Comparison of ENCODE assay signal across 20 mouse cellular contexts in genomic region chr14:25423721-25424443, GRCm38 (mm10). TPM values are rescaled to one million over a fixed set of nuclear protein-coding genes. Genes with fewer than 3 reads are reported as not detected.
DNase-seq lines count a peak whose midpoint lies in the region; ATAC-seq and TF ChIP-seq lines count a peak whose summit lies in the region.
"Had no signal": no experiment of that assay in that cellular context is flagged by ENCODE, and none has a peak within 500 bp of the region (broad histone marks: within the 10 kb centered on the region; RNA-seq: fewer than 3 reads in every experiment).

No protein-coding gene starts in this region.

- TF ChIP-seq EP300 in MEL (IDR thresholded peaks at IDR 0.05; ENCODE audit: low read depth in 1 of 2, low read length in 2 of 2): peak in 1 of 2 experiments; percentile 71; a peak in 2 of 4 replicates
- peak; percentile 52 for TF ChIP-seq EP300 in liver, embryonic 14.5 days (IDR thresholded peaks at IDR 0.05; ENCODE audit: low read depth)

- H3K4me1 ChIP-seq in heart, embryonic 10.5 days: peaks cover 67% of the 10 kb centered on the region
- peaks cover 36% of the 10 kb centered on the region for H3K4me1 ChIP-seq in heart, embryonic 11.5 days (ENCODE audit: control insufficient read depth, insufficient read depth, low read length)
- H3K4me1 ChIP-seq in MEL (ENCODE audit: control insufficient read depth in 1 of 2, insufficient read depth in 2 of 2, low read length in 2 of 2): peaks cover 0 to 10% of the 10 kb centered on the region in 2 experiments; a peak in 2 of 4 replicates
- H3K4me1 ChIP-seq in liver, embryonic 14.5 days (replicated peaks; ENCODE audit: control insufficient read depth in 2 of 2, insufficient read depth in 2 of 2, low read length in 1 of 2): peaks cover 11 to 29% of the 10 kb centered on the region in 2 experiments

- TF ChIP-seq POLR2A in MEL (IDR thresholded peaks at IDR 0.05; ENCODE audit: control insufficient read depth in 1 of 2, insufficient read depth in 1 of 2, low read depth in 1 of 2, low read length in 2 of 2, poor library complexity in 1 of 2): no peak

- no peak overlapping the region for H3K4me3 ChIP-seq in heart, embryonic 10.5 days
- no peak overlapping the region for H3K4me3 ChIP-seq in heart, embryonic 11.5 days (ENCODE audit: low read depth, low read length)
- no peak overlapping the region for H3K4me3 ChIP-seq in MEL (ENCODE audit: control insufficient read depth in 1 of 2, insufficient read depth in 1 of 2, low read depth in 2 of 2, low read length in 2 of 2)
- H3K4me3 ChIP-seq in liver, embryonic 14.5 days (ENCODE audit: insufficient read depth in 1 of 2, low read depth in 2 of 2, low read length in 2 of 2): no peak overlapping the region
- H3K4me3 ChIP-seq: embryonic facial prominence, embryonic 10.5 days; forebrain, embryonic 15.5 days; heart, embryonic 13.5 days; hindbrain, embryonic 12.5 days had no signal

- TF ChIP-seq CTCF in MEL (IDR thresholded peaks at IDR 0.05 in 2 of 3, conservative IDR thresholded peaks at IDR 0.05 in 1 of 3; ENCODE audit: control insufficient read depth in 1 of 3, insufficient read depth in 1 of 3, low read depth in 2 of 3, low read length in 3 of 3, poor library complexity in 1 of 3, severe bottlenecking in 1 of 3): no peak
- TF ChIP-seq CTCF in liver, embryonic 14.5 days (IDR thresholded peaks at IDR 0.05; ENCODE audit: low read depth): no peak

- H3K9me3 ChIP-seq in heart, embryonic 10.5 days: no peaks in the 10 kb centered on the region
- no peaks in the 10 kb centered on the region for H3K9me3 ChIP-seq in heart, embryonic 11.5 days (replicated peaks; ENCODE audit: control insufficient read depth, low read length)
- no peaks in the 10 kb centered on the region for H3K9me3 ChIP-seq in MEL (replicated peaks; ENCODE audit: insufficient read depth, low read length)
- no peaks in the 10 kb centered on the region for H3K9me3 ChIP-seq in liver, embryonic 14.5 days (ENCODE audit: control insufficient read depth, low read length)
- H3K9me3 ChIP-seq: embryonic facial prominence, embryonic 10.5 days; forebrain, embryonic 15.5 days; heart, embryonic 13.5 days; hindbrain, embryonic 12.5 days had no signal

- no peaks in the 10 kb centered on the region for H3K79me2 ChIP-seq in MEL (ENCODE audit: control insufficient read depth, insufficient read depth, low read length, poor library complexity)

- no peak for TF ChIP-seq RAD21 in MEL (IDR thresholded peaks at IDR 0.05; ENCODE audit: low read depth, low read length)

- DNase-seq in heart, embryonic 10.5 days (ENCODE audit: low spot score): no peak
- DNase-seq in MEL (ENCODE audit: low read depth, low spot score) (no peak), MN1 (ENCODE audit: low spot score) (peak; percentile 39)
- no peak for DNase-seq in liver, embryonic 14.5 days (ENCODE audit: low read depth in 3 of 3, low spot score in 3 of 3)
- DNase-seq in kidney, postnatal 36 days: no peak
- no peak for DNase-seq in lung, postnatal 14 days
- DNase-seq: adrenal gland, postnatal 10 days; cerebellum, adult 18-20 months; cerebellum, adult 9-11 months; cerebellum, postnatal 36 days; gastrocnemius, postnatal 36 days; heart, adult 18-20 months; heart, postnatal 36 days had no signal

- no peak for ATAC-seq in heart, embryonic 11.5 days (replicated peaks; ENCODE audit: insufficient number of reproducible peaks, low FRiP score, low TSS enrichment)
- peak; percentile 72 for ATAC-seq in liver, embryonic 14.5 days (ENCODE audit: insufficient read depth)
- ATAC-seq: forebrain, embryonic 15.5 days; hindbrain, embryonic 16.5 days; inflammation-experienced regulatory T-cells, adult 6 months had no signal

- no peak overlapping the region for H3K9ac ChIP-seq in heart, embryonic 11.5 days (ENCODE audit: low read depth, low read length)
- H3K9ac ChIP-seq in MEL (ENCODE audit: control insufficient read depth, low read depth, low read length, poor library complexity, severe bottlenecking): no peak overlapping the region
- no peak overlapping the region; the same call in 1 of the 2 replicates for H3K9ac ChIP-seq in liver, embryonic 14.5 days (replicated peaks)
- H3K9ac ChIP-seq: forebrain, embryonic 15.5 days; heart, embryonic 13.5 days; hindbrain, embryonic 12.5 days had no signal

- peak overlapping the region; percentile 56; the same call in 1 of the 2 replicates for H3K27ac ChIP-seq in heart, embryonic 10.5 days
- no peak overlapping the region for H3K27ac ChIP-seq in heart, embryonic 11.5 days (ENCODE audit: low read depth, low read length)
- no peak overlapping the region for H3K27ac ChIP-seq in MEL (ENCODE audit: control insufficient read depth, low read depth, low read length)
- no peak overlapping the region for H3K27ac ChIP-seq in liver, embryonic 14.5 days
- H3K27ac ChIP-seq: embryonic facial prominence, embryonic 10.5 days; forebrain, embryonic 15.5 days; heart, embryonic 13.5 days; hindbrain, embryonic 12.5 days had no signal

- 20% methylated on average over 7 of the region's 7 CpGs for WGBS in heart, embryonic 10.5 days
- WGBS in heart, embryonic 11.5 days (ENCODE audit: insufficient replicate concordance): 16% methylated on average over 7 of the region's 7 CpGs
- 15% methylated on average over 7 of the region's 7 CpGs for WGBS in liver, embryonic 14.5 days (ENCODE audit: insufficient replicate concordance)

- H3K4me2 ChIP-seq in heart, embryonic 11.5 days: no peak overlapping the region
- peak overlapping the region; percentile 29; the same call in 1 of the 2 replicates for H3K4me2 ChIP-seq in liver, embryonic 14.5 days (ENCODE audit: low read depth)
- H3K4me2 ChIP-seq: forebrain, embryonic 15.5 days; heart, embryonic 13.5 days; hindbrain, embryonic 12.5 days had no signal

- H3K36me3 ChIP-seq in heart, embryonic 10.5 days: no peaks in the 10 kb centered on the region
- no peaks in the 10 kb centered on the region for H3K36me3 ChIP-seq in heart, embryonic 11.5 days (ENCODE audit: control insufficient read depth, insufficient read depth, low read length)
- H3K36me3 ChIP-seq in MEL (ENCODE audit: control insufficient read depth in 1 of 2, insufficient read depth in 2 of 2, low read length in 2 of 2): peaks cover 0 to 6% of the 10 kb centered on the region in 2 experiments; a peak in 3 of 4 replicates
- no peaks in the 10 kb centered on the region for H3K36me3 ChIP-seq in liver, embryonic 14.5 days (replicated peaks; ENCODE audit: control insufficient read depth, insufficient read depth, low read depth)
- H3K36me3 ChIP-seq: embryonic facial prominence, embryonic 10.5 days; forebrain, embryonic 15.5 days; heart, embryonic 13.5 days; hindbrain, embryonic 12.5 days had no signal

- peaks cover 4% of the 10 kb centered on the region; the same call in 1 of the 2 replicates for H3K27me3 ChIP-seq in heart, embryonic 10.5 days (ENCODE audit: insufficient read depth, poor library complexity, severe bottlenecking)
- no peaks in the 10 kb centered on the region for H3K27me3 ChIP-seq in heart, embryonic 11.5 days (ENCODE audit: control insufficient read depth, insufficient read depth, low read length)
- H3K27me3 ChIP-seq in MEL (ENCODE audit: control insufficient read depth in 1 of 2, insufficient read depth in 2 of 2, low read length in 2 of 2): no peaks in the 10 kb centered on the region
- H3K27me3 ChIP-seq in liver, embryonic 14.5 days (ENCODE audit: control insufficient read depth, insufficient read depth, low read length): no peaks in the 10 kb centered on the region; the same call in 1 of the 2 replicates
- H3K27me3 ChIP-seq: forebrain, embryonic 15.5 days; heart, embryonic 13.5 days; hindbrain, embryonic 12.5 days had no signal

TF ChIP-seq in MEL, 35 proteins besides CTCF, POLR2A, EP300 and RAD21:
- peak; percentile 49; the same call in 1 of the 2 replicates for TF ChIP-seq TCF12 (IDR thresholded peaks at IDR 0.05; ENCODE audit: low read depth, low read length)
- peak; percentile 56 for TF ChIP-seq GATA1 (IDR thresholded peaks at IDR 0.05; ENCODE audit: low read depth, low read length)
- TF ChIP-seq E2F4 (IDR thresholded peaks at IDR 0.05; ENCODE audit: borderline replicate concordance, low read depth, low read length): no peak

RNA-seq across cellular contexts. Expression of gene Zmiz1, which starts 35.1 kb away (rescaled TPM):
- 38.1 and 45.8 TPM in 2 replicates for polyA plus RNA-seq in heart, embryonic 10.5 days (2016; fragmentation: Nextera tagmentation; extraction: Ambion mirVana)
- 34.9 and 36.2 TPM in 2 replicates for polyA plus RNA-seq in heart, embryonic 11.5 days (2014; fragmentation: Nextera tagmentation; extraction: Ambion mirVana)
- 2.7 and 3.7 TPM in 2 replicates for total RNA-seq in MEL (2012; rRNA removed)
- 10 to 100 TPM in 1 of 2 experiments, not detected in 1; 19.9 TPM for polyA plus RNA-seq in MEL (2012; ENCODE audit: insufficient read depth in 1 of 2, insufficient read length in 2 of 2, low read depth in 1 of 2, low replicate concordance in 2 of 2, missing spikeins in 1 of 2)
- 3.4 and 3.6 TPM in 2 replicates for polyA plus RNA-seq in liver, embryonic 14.5 days (2012; rRNA removed)
- polyA plus RNA-seq in liver, embryonic 14.5 days (2014; fragmentation: Nextera tagmentation; extraction: Ambion mirVana): 4.0 and 4.6 TPM in 2 replicates
